Mouse (Mus musculus) liver, adult 2 months (tissue): Measurements from ENCODE around the gene Twnk.

Experiments
- CTCF ChIP-seq: fragments of 200-500 bp; IDR thresholded peaks from 2 replicates; pipeline ENCODE4 v1.5.1; 2011; ENCODE audit warnings: low read depth, low read length, control low read depth
- POLR2A ChIP-seq: fragments of 200-500 bp; IDR thresholded peaks from 2 replicates; pipeline ENCODE4 v1.6.1; 2011; ENCODE audit warnings: low read length, control low read depth; ENCODE audit not compliant: insufficient read depth; ENCODE audit errors: extremely low read depth

DNA sequence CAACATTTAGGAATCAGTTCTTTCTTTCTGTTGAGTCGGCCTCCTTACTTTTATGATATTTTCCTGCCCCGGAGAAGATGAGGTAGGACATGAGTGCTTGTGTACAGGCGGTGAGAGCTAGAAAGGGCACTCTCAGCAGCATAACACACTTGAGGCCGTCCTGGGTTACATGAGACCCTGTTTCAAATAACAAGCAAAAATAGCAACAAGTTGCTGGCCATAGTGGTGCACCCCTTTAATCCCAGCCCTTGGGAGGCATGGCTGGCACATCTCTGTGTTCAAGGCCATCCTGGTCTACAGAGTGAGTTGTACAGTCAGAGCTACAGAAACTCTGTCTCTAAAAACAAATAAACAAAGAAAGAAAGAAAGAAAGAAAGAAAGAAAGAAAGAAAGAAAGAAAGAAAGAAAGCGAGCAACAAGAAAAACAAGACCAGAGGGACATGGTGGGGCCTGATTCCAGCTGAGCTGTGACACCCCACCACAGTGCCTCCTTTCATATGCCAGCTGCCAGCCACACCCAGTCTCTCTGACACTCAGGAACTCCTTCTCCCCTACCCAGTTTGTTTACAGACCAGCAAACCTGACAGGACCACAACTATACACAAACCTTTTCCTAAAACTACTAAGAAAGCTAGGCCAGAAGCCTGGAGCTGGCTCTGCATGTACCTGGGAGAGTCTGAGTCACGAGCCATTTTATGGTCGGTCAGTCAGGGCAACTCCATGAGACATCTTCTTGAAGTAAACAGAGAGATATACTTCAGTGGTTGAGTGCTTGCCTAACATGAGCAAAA lies 51.6 kb downstream of the Twnk start:
- TF ChIP-seq POLR2A (no peak), CTCF (no peak)
